Mouse (Mus musculus): Measurements from ENCODE around the gene Smad1.

Gene Smad1

GRCm38 (mm10) chr8:79305941-79306340 is 93.4 kb downstream of the Smad1 start:
- no peak for DNase-seq (ENCODE audit: low spot score in 2 of 2)

DNA sequence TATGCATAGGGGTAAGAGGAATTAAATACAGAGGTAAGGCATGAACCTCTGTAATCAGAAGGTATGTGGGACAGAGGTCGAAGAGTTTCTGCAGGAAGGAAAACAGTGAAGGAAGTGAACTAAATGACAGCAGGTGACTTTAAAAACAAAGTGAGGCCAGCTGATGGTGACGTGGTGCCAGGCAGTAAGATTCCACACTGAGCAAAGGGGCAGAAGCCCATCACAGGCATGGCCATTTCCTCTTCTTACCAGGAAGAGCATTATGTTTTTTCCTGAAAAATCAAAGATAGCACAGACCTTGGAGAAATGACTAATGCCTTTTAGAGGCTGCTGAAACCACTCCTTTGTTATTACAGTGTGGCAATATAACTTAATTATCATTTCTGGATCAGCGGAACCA is 97.8 kb downstream of the Smad1 start:
- DNase-seq (ENCODE audit: low spot score in 2 of 2): no peak

DNA sequence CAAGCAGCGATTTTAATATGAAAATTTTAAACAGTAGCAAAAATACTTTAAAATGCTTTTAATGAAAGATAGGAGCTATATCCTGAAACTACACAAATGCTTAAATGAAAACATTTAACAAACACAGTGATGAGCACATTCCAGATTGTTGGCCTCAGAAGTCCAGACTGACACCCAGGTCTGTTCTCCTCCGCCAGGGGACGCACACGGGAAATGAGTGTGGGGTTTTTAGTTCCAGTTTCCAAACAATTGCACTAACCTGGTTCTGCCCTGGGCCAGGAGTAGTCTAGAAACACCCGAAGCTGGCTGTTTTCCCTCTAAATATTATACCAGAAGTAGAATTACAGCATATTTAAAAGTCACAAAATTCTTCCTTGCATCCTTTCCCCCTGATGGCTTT is 99.6 kb downstream of the Smad1 start:
- DNase-seq (ENCODE audit: low spot score in 2 of 2): no peak

GRCm38 (mm10) chr8:79297763-79298162 is 101.6 kb downstream of the Smad1 start:
- DNase-seq (ENCODE audit: low spot score in 2 of 2): peak; percentile 49 to 62

GRCm38 (mm10) chr8:79295276-79296105 is 103.8 kb downstream of the Smad1 start:
- DNase-seq (ENCODE audit: low spot score in 2 of 2): no peak

- peak; percentile 91 to 95 for DNase-seq (ENCODE audit: low spot score in 2 of 2)
Observed at GRCm38 (mm10) chr8:79294610-79295275, 104.6 kb downstream of the Smad1 start, which contains the start of gene Mmaa. Gene Mmaa, minus strand, starts transcription at chr8:79294937.

DNA sequence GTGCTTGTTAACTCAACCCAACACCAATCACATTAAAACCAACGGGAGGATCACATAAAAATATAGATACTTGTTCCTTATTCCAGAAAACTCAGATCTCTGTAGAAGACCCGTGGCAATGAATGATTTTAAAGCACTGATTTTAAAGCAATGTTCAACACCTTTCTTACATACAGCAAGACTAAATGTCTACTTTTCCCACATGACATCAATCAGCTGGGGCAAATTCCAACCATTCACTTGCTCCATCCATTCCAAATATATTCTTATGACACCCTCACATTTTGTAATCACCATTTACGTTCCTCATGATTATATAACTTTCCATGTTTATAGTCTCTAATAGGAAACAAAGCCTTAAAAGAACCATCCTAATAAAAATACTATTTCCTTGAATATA is 105.5 kb downstream of the Smad1 start:
- no peak for DNase-seq (ENCODE audit: low spot score in 2 of 2)

- DNase-seq (ENCODE audit: low spot score in 2 of 2): no peak
Observed at GRCm38 (mm10) chr8:79292712-79293264, 106.5 kb downstream of the Smad1 start.

- DNase-seq (ENCODE audit: low spot score in 2 of 2): no peak
Observed at GRCm38 (mm10) chr8:79289592-79289991, 109.7 kb downstream of the Smad1 start.

DNA sequence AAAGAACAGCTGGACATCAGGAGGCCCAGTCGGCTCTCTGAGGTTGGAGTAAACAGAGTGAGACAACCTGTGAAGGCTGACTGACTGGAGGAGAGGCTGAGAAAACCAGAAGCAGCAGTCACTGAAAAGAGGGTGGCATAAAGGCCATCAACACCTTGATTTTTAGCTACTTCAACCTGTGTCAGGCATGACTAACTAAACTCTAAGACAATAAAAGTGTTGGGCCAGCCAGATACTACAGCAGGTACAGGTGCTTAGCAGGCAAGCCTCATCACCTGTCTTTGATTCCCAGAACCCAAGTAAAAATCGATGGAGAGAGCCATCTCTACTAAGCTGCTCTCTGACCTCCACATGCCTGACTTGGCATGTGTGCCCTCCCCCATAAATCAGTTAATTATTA is 110.6 kb downstream of the Smad1 start:
- DNase-seq (ENCODE audit: low spot score in 2 of 2): no peak

Data from urinary bladder, adult 18-20 months (tissue).